ENCODE assay signal across 29 mouse cellular contexts in genomic region chr16:25333279-25334219, GRCm38 (mm10). TPM values are rescaled to one million over a fixed set of nuclear protein-coding genes. Genes with fewer than 3 reads are reported as not detected.
DNase-seq lines count a peak whose midpoint lies in the region; ATAC-seq lines count a peak whose summit lies in the region.
"Had no signal": no experiment of that assay in that cellular context is flagged by ENCODE, and none has a peak within 500 bp of the region (broad histone marks: within the 10 kb centered on the region; RNA-seq: fewer than 3 reads in every experiment).

No protein-coding gene starts in this region.

- peak overlapping the region; percentile 45; the same call in 1 of the 2 replicates for H3K27ac ChIP-seq in kidney, embryonic 15.5 days
- H3K27ac ChIP-seq in midbrain, embryonic 10.5 days (replicated peaks) = no peak overlapping the region
- H3K27ac ChIP-seq in midbrain, embryonic 15.5 days = no peak overlapping the region
- no peak overlapping the region for H3K27ac ChIP-seq in stomach, embryonic 16.5 days (ENCODE audit: low read length)
- H3K27ac ChIP-seq: embryonic facial prominence, embryonic 12.5 days; heart, adult 2 months; left cerebral cortex, adult 2 months; limb, embryonic 10.5 days had no signal

- 74% methylated on average over 10 of the region's 10 CpGs for WGBS in kidney, embryonic 15.5 days
- 42% methylated on average over 10 of the region's 10 CpGs for WGBS in midbrain, embryonic 10.5 days
- WGBS in midbrain, embryonic 15.5 days = 34% methylated on average over 10 of the region's 10 CpGs
- 71% methylated on average over 10 of the region's 10 CpGs for WGBS in stomach, embryonic 16.5 days

- H3K9ac ChIP-seq in kidney, embryonic 15.5 days = no peak overlapping the region
- no peak overlapping the region for H3K9ac ChIP-seq in midbrain, embryonic 15.5 days
- H3K9ac ChIP-seq in stomach, embryonic 16.5 days (ENCODE audit: low read length) = no peak overlapping the region
- H3K9ac ChIP-seq: embryonic facial prominence, embryonic 12.5 days; liver, postnatal 0 days had no signal

- no peak overlapping the region for H3K4me3 ChIP-seq in kidney, embryonic 15.5 days (replicated peaks)
- H3K4me3 ChIP-seq in midbrain, embryonic 10.5 days = no peak overlapping the region
- H3K4me3 ChIP-seq in midbrain, embryonic 15.5 days = no peak overlapping the region
- H3K4me3 ChIP-seq in stomach, embryonic 16.5 days (replicated peaks; ENCODE audit: low read length) = no peak overlapping the region
- H3K4me3 ChIP-seq: embryonic facial prominence, embryonic 12.5 days; erythroblast, embryonic 14.5 days; heart, adult 2 months; left cerebral cortex, adult 2 months; limb, embryonic 10.5 days had no signal

- DNase-seq in kidney, postnatal 4 days = no peak
- peak; percentile 28 for DNase-seq in midbrain, embryonic 10.5 days (ENCODE audit: low spot score)
- peak; percentile 20 for DNase-seq in embryo, embryonic 9.5 days (ENCODE audit: extremely low spot score)
- no peak for DNase-seq in spleen, postnatal 36 days (ENCODE audit: low spot score in 2 of 2)
- DNase-seq: B cell, adult 2 months; cerebellum, adult 2 months; cerebellum, postnatal 36 days; gastrocnemius, postnatal 14 days; heart, adult 2 months; heart, postnatal 36 days; kidney, postnatal 36 days; layer of hippocampus, adult 9-11 months; liver, postnatal 0 days; right cerebral cortex, postnatal 25 days; thymus, postnatal 36 days had no signal

- H3K9me3 ChIP-seq in kidney, embryonic 15.5 days (replicated peaks) = no peaks in the 10 kb centered on the region
- no peaks in the 10 kb centered on the region for H3K9me3 ChIP-seq in midbrain, embryonic 10.5 days (replicated peaks)
- H3K9me3 ChIP-seq in midbrain, embryonic 15.5 days = no peaks in the 10 kb centered on the region
- no peaks in the 10 kb centered on the region for H3K9me3 ChIP-seq in stomach, embryonic 16.5 days (replicated peaks; ENCODE audit: control insufficient read depth, low read length)
- H3K9me3 ChIP-seq: embryonic facial prominence, embryonic 12.5 days; limb, embryonic 10.5 days had no signal

- H3K27me3 ChIP-seq in kidney, embryonic 15.5 days = no peaks in the 10 kb centered on the region
- peaks cover 87% of the 10 kb centered on the region for H3K27me3 ChIP-seq in midbrain, embryonic 10.5 days (ENCODE audit: low read depth, poor library complexity, severe bottlenecking)
- H3K27me3 ChIP-seq in midbrain, embryonic 15.5 days (replicated peaks) = no peaks in the 10 kb centered on the region
- H3K27me3 ChIP-seq in stomach, embryonic 16.5 days (ENCODE audit: control insufficient read depth, insufficient read depth, low read length) = no peaks in the 10 kb centered on the region
- H3K27me3 ChIP-seq: embryonic facial prominence, embryonic 12.5 days had no signal

- H3K4me2 ChIP-seq in kidney, embryonic 15.5 days = no peak overlapping the region
- H3K4me2 ChIP-seq in midbrain, embryonic 15.5 days = no peak overlapping the region
- no peak overlapping the region for H3K4me2 ChIP-seq in stomach, embryonic 16.5 days (ENCODE audit: low read depth, low read length)
- H3K4me2 ChIP-seq: embryonic facial prominence, embryonic 12.5 days had no signal

- peak; percentile 81 for ATAC-seq in kidney, embryonic 15.5 days (replicated peaks; ENCODE audit: low FRiP score)
- no peak for ATAC-seq in midbrain, embryonic 15.5 days (replicated peaks)
- peak; percentile 50; the same call in 1 of the 2 replicates for ATAC-seq in stomach, embryonic 16.5 days (ENCODE audit: insufficient read depth, low FRiP score)
- ATAC-seq: forebrain, embryonic 14.5 days; hindbrain, embryonic 16.5 days; intestine, embryonic 16.5 days; liver, postnatal 0 days had no signal

- no peaks in the 10 kb centered on the region for H3K36me3 ChIP-seq in kidney, embryonic 15.5 days
- no peaks in the 10 kb centered on the region for H3K36me3 ChIP-seq in midbrain, embryonic 10.5 days
- no peaks in the 10 kb centered on the region for H3K36me3 ChIP-seq in midbrain, embryonic 15.5 days (replicated peaks)
- no peaks in the 10 kb centered on the region for H3K36me3 ChIP-seq in stomach, embryonic 16.5 days (ENCODE audit: control insufficient read depth, insufficient read depth, low read length)
- H3K36me3 ChIP-seq: embryonic facial prominence, embryonic 12.5 days; limb, embryonic 10.5 days had no signal

- peaks cover 11% of the 10 kb centered on the region; the same call in 1 of the 2 replicates for H3K4me1 ChIP-seq in kidney, embryonic 15.5 days
- peaks cover 29% of the 10 kb centered on the region for H3K4me1 ChIP-seq in midbrain, embryonic 10.5 days
- H3K4me1 ChIP-seq in midbrain, embryonic 15.5 days = no peaks in the 10 kb centered on the region
- H3K4me1 ChIP-seq in stomach, embryonic 16.5 days (ENCODE audit: control insufficient read depth, insufficient read depth, low read length) = no peaks in the 10 kb centered on the region
- H3K4me1 ChIP-seq: embryonic facial prominence, embryonic 12.5 days had no signal

RNA-seq across cellular contexts. Expression of gene Tprg, which starts 46.9 kb away (rescaled TPM):
- not detected in 2 replicates for polyA plus RNA-seq in kidney, embryonic 15.5 days (2015; fragmentation: Nextera tagmentation; extraction: Ambion mirVana)
- not detected in 2 replicates for polyA plus RNA-seq in midbrain, embryonic 10.5 days (2016; fragmentation: Nextera tagmentation; extraction: Ambion mirVana)
- polyA plus RNA-seq in midbrain, embryonic 15.5 days (2015; fragmentation: Nextera tagmentation; extraction: Ambion mirVana) = 0.15 TPM in 1 of 2 replicates, not detected in the other
- 17.0 and 22.7 TPM in 2 replicates for polyA plus RNA-seq in stomach, embryonic 16.5 days (2015; fragmentation: Nextera tagmentation; extraction: Ambion mirVana)
- polyA plus RNA-seq: embryonic facial prominence, embryonic 12.5 days; erythroblast, embryonic 14.5 days; forebrain, embryonic 14.5 days; heart, adult 2 months; heart, embryonic 14.5 days; limb, embryonic 10.5 days; liver, adult 2 months; liver, postnatal 0 days; neural tube, embryonic 14.5 days; spleen, adult 2 months had no signal

Comparison
In these comparisons a context has a peak if more than half of its experiments do, and no peak if none do; other contexts are left out.
1. DNase-seq: peak in midbrain, embryonic 10.5 days (single experiment) and embryo, embryonic 9.5 days (single experiment); none in kidney, postnatal 4 days (0 of 2) and spleen, postnatal 36 days (0 of 2).
2. RNA of gene Tprg, which starts 46.9 kb away (polyA plus RNA-seq): 17.0 to 22.7 TPM in stomach, embryonic 16.5 days; 0.15 TPM in midbrain, embryonic 15.5 days, not detected in midbrain, embryonic 10.5 days and not detected in kidney, embryonic 15.5 days; every median in the first group is over 10 times any median in the second.